8 mouse cellular contexts compared by ENCODE assay signal in genomic region chr10:75585876-75586552, GRCm38 (mm10). TPM values are rescaled to one million over a fixed set of nuclear protein-coding genes. Genes with fewer than 3 reads are reported as not detected.
A peak's percentile ranks its signal among the peaks of the same experiment; 100 is the strongest.
DNase-seq lines count a peak whose midpoint lies in the region; ATAC-seq and TF ChIP-seq lines count a peak whose summit lies in the region.

No protein-coding gene starts in this region.

- ATAC-seq in forebrain, embryonic 13.5 days: peak; percentile 88
- peak; percentile 62 for ATAC-seq in liver, postnatal 0 days
- peak; percentile 90 for ATAC-seq in neural tube, embryonic 14.5 days (ENCODE audit: low read depth)

- H3K4me2 ChIP-seq in forebrain, embryonic 13.5 days: peak overlapping the region; percentile 26
- H3K4me2 ChIP-seq in liver, postnatal 0 days (ENCODE audit: low read depth, low read length): no peak overlapping the region
- H3K4me2 ChIP-seq in neural tube, embryonic 14.5 days (ENCODE audit: low read depth, low read length): peak overlapping the region; percentile 12; the same call in 1 of the 2 replicates

- DNase-seq in c-Kit-positive CD71-positive TER-119-positive erythroid progenitor cells, embryonic 14.5 days (ENCODE audit: low spot score): peak; percentile 73
- DNase-seq in heart, postnatal 10 days: peak; percentile 90 to 95
- DNase-seq in kidney, postnatal 4 days: peak; percentile 94 to 95
- DNase-seq in liver, postnatal 0 days: peak; percentile 89
- peak; percentile 95 for DNase-seq in testis, postnatal 10 days (ENCODE audit: low spot score)

- TF ChIP-seq EP300 in liver, postnatal 0 days (IDR thresholded peaks at IDR 0.05; ENCODE audit: low read depth): no peak

- H3K9me3 ChIP-seq in E14TG2a.4 (ENCODE audit: low read length): no peaks in the 10 kb centered on the region
- H3K9me3 ChIP-seq in forebrain, embryonic 13.5 days (replicated peaks): no peaks in the 10 kb centered on the region
- H3K9me3 ChIP-seq in liver, postnatal 0 days (ENCODE audit: low read length): no peaks in the 10 kb centered on the region
- no peaks in the 10 kb centered on the region for H3K9me3 ChIP-seq in neural tube, embryonic 14.5 days (ENCODE audit: control insufficient read depth, low read length)

- H3K4me1 ChIP-seq in E14TG2a.4 (replicated peaks; ENCODE audit: low read depth, low read length): peaks cover 24% of the 10 kb centered on the region
- H3K4me1 ChIP-seq in forebrain, embryonic 13.5 days: peaks cover 10% of the 10 kb centered on the region
- peaks cover 3% of the 10 kb centered on the region; the same call in 1 of the 2 replicates for H3K4me1 ChIP-seq in liver, postnatal 0 days (ENCODE audit: insufficient read depth)
- no peaks in the 10 kb centered on the region for H3K4me1 ChIP-seq in neural tube, embryonic 14.5 days (ENCODE audit: control insufficient read depth, insufficient read depth, low read length)

- intact Hi-C loops in heart, postnatal 10 days (cut with DNase I): loop anchor here (1.0 to 5.0 kb wide), 5 partner anchors 49 to 366 kb away; partner anchors contain the start of gene Gm5134

- no peak overlapping the region for H3K27ac ChIP-seq in forebrain, embryonic 13.5 days
- no peak overlapping the region for H3K27ac ChIP-seq in liver, postnatal 0 days (ENCODE audit: low read depth)
- H3K27ac ChIP-seq in neural tube, embryonic 14.5 days (ENCODE audit: low read depth, low read length): no peak overlapping the region

- H3K27me3 ChIP-seq in E14TG2a.4 (ENCODE audit: insufficient read depth, low read length): peaks cover 3% of the 10 kb centered on the region; the same call in 1 of the 2 replicates
- peaks cover 11% of the 10 kb centered on the region for H3K27me3 ChIP-seq in forebrain, embryonic 13.5 days
- no peaks in the 10 kb centered on the region for H3K27me3 ChIP-seq in liver, postnatal 0 days (ENCODE audit: insufficient read depth, low read length)
- H3K27me3 ChIP-seq in neural tube, embryonic 14.5 days (ENCODE audit: control insufficient read depth, insufficient read depth, low read length): no peaks in the 10 kb centered on the region

- peak; percentile 90 for TF ChIP-seq CTCF in E14TG2a.4 (conservative IDR thresholded peaks at IDR 0.05; ENCODE audit: low read length)
- peak; percentile 99 for TF ChIP-seq CTCF in liver, postnatal 0 days (IDR thresholded peaks at IDR 0.05; ENCODE audit: low read depth)

- 0 out of 2 replicates have a peak, but pooled peaks cover 8% of the 10 kb centered on the region for H3K36me3 ChIP-seq in E14TG2a.4 (ENCODE audit: insufficient read depth, low read length)
- H3K36me3 ChIP-seq in forebrain, embryonic 13.5 days (ENCODE audit: poor library complexity, severe bottlenecking): no peaks in the 10 kb centered on the region
- 0 out of 2 replicates have a peak, but pooled peaks cover 4% of the 10 kb centered on the region for H3K36me3 ChIP-seq in liver, postnatal 0 days (replicated peaks; ENCODE audit: insufficient read depth, low read length)
- H3K36me3 ChIP-seq in neural tube, embryonic 14.5 days (ENCODE audit: control insufficient read depth, insufficient read depth, low read length): no peaks in the 10 kb centered on the region

- WGBS in forebrain, embryonic 13.5 days: 24% methylated on average over 20 of the region's 20 CpGs
- 20% methylated on average over 20 of the region's 20 CpGs for WGBS in liver, postnatal 0 days (ENCODE audit: insufficient replicate concordance)
- 14% methylated on average over 20 of the region's 20 CpGs for WGBS in neural tube, embryonic 14.5 days

- no peak overlapping the region for H3K9ac ChIP-seq in forebrain, embryonic 13.5 days
- H3K9ac ChIP-seq in liver, postnatal 0 days (replicated peaks): no peak overlapping the region
- H3K9ac ChIP-seq in neural tube, embryonic 14.5 days (replicated peaks; ENCODE audit: low read depth, low read length): no peak overlapping the region

- H3K4me3 ChIP-seq in E14TG2a.4 (replicated peaks; ENCODE audit: low read length): peak overlapping the region; percentile 62
- no peak overlapping the region for H3K4me3 ChIP-seq in forebrain, embryonic 13.5 days
- H3K4me3 ChIP-seq in liver, postnatal 0 days (ENCODE audit: low read depth, low read length): no peak overlapping the region
- no peak overlapping the region for H3K4me3 ChIP-seq in neural tube, embryonic 14.5 days (ENCODE audit: low read depth, low read length)

RNA-seq across cellular contexts. Expression of gene Ggt5, which starts 3.1 kb away (rescaled TPM):
- 1.4 and 2.8 TPM in 2 replicates for polyA plus RNA-seq in forebrain, embryonic 13.5 days (2015; fragmentation: Nextera tagmentation; extraction: Ambion mirVana)
- total RNA-seq in heart, postnatal 10 days (2021): 1 to 10 TPM; 6.8 to 8.7 TPM
- polyA plus RNA-seq in liver, postnatal 0 days (2015; fragmentation: Nextera tagmentation; extraction: Ambion mirVana): 0.81 and 1.4 TPM in 2 replicates
- polyA plus RNA-seq in neural tube, embryonic 14.5 days (2014; fragmentation: Nextera tagmentation; extraction: Ambion mirVana): 0.43 and 1.5 TPM in 2 replicates

RNA-seq across cellular contexts. Expression of gene Ggt1, which starts 24.6 kb away (rescaled TPM):
- 1.1 and 2.3 TPM in 2 replicates for polyA plus RNA-seq in forebrain, embryonic 13.5 days (2015; fragmentation: Nextera tagmentation; extraction: Ambion mirVana)
- total RNA-seq in heart, postnatal 10 days (2021): not detected
- 27.4 and 28.6 TPM in 2 replicates for polyA plus RNA-seq in liver, postnatal 0 days (2015; fragmentation: Nextera tagmentation; extraction: Ambion mirVana)
- 0.85 and 1.5 TPM in 2 replicates for polyA plus RNA-seq in neural tube, embryonic 14.5 days (2014; fragmentation: Nextera tagmentation; extraction: Ambion mirVana)

RNA-seq across cellular contexts. Expression of gene Lrrc75b, which starts 25.9 kb away (rescaled TPM):
- polyA plus RNA-seq in forebrain, embryonic 13.5 days (2015; fragmentation: Nextera tagmentation; extraction: Ambion mirVana): 10.4 and 11.7 TPM in 2 replicates
- total RNA-seq in heart, postnatal 10 days (2021): 1 to 10 TPM; 1.0 to 1.2 TPM
- polyA plus RNA-seq in liver, postnatal 0 days (2015; fragmentation: Nextera tagmentation; extraction: Ambion mirVana): 0.05 and 0.06 TPM in 2 replicates
- 32.6 and 36.6 TPM in 2 replicates for polyA plus RNA-seq in neural tube, embryonic 14.5 days (2014; fragmentation: Nextera tagmentation; extraction: Ambion mirVana)

RNA-seq across cellular contexts. Expression of gene Susd2, which starts 57.8 kb away (rescaled TPM):
- 0.97 and 1.1 TPM in 2 replicates for polyA plus RNA-seq in forebrain, embryonic 13.5 days (2015; fragmentation: Nextera tagmentation; extraction: Ambion mirVana)
- 1 to 10 TPM; 2.8 to 3.4 TPM for total RNA-seq in heart, postnatal 10 days (2021)
- polyA plus RNA-seq in liver, postnatal 0 days (2015; fragmentation: Nextera tagmentation; extraction: Ambion mirVana): 1.6 TPM in 2 replicates
- 9.8 and 12.3 TPM in 2 replicates for polyA plus RNA-seq in neural tube, embryonic 14.5 days (2014; fragmentation: Nextera tagmentation; extraction: Ambion mirVana)

Comparison
In these comparisons a context has a peak if more than half of its experiments do, and no peak if none do; other contexts are left out.
1. RNA of gene Lrrc75b, which starts 25.9 kb away (polyA plus RNA-seq): 32.6 to 36.6 TPM in neural tube, embryonic 14.5 days and 10.4 to 11.7 TPM in forebrain, embryonic 13.5 days; 0.05 to 0.06 TPM in liver, postnatal 0 days; every median in the first group is over 10 times any median in the second.
2. Peak in every context shown above with its lines, with median percentiles within 50 percentile points of each other: DNase-seq and ATAC-seq.